Mouse (Mus musculus): ENCODE results near the gene Tex2.

Gene Tex2

GRCm38 (mm10) chr11:106544916-106545315, 68.3 kb downstream of the Tex2 start:
- no peak for DNase-seq (ENCODE audit: low read depth, low spot score)

GRCm38 (mm10) chr11:106544133-106544532, 69.1 kb downstream of the Tex2 start:
- DNase-seq (ENCODE audit: low read depth, low spot score), result no peak

GRCm38 (mm10) chr11:106543006-106543405, 70.2 kb downstream of the Tex2 start:
- no peak for DNase-seq (ENCODE audit: low read depth, low spot score)

GRCm38 (mm10) chr11:106542385-106542784, 70.8 kb downstream of the Tex2 start:
- no peak for DNase-seq (ENCODE audit: low read depth, low spot score)

GRCm38 (mm10) chr11:106540506-106541268, 72.5 kb downstream of the Tex2 start:
- DNase-seq (ENCODE audit: low read depth, low spot score), result no peak

- DNase-seq (ENCODE audit: low read depth, low spot score), result no peak
Observed at GRCm38 (mm10) chr11:106536253-106536912, 76.8 kb downstream of the Tex2 start.

GRCm38 (mm10) chr11:106535660-106536252, 77.5 kb downstream of the Tex2 start:
- DNase-seq (ENCODE audit: low read depth, low spot score), result no peak

GRCm38 (mm10) chr11:106532248-106532790, 80.9 kb downstream of the Tex2 start:
- DNase-seq (ENCODE audit: low read depth, low spot score), result no peak

GRCm38 (mm10) chr11:106529786-106530185, 83.4 kb downstream of the Tex2 start:
- DNase-seq (ENCODE audit: low read depth, low spot score), result no peak

GRCm38 (mm10) chr11:106529113-106529512, 84.1 kb downstream of the Tex2 start:
- DNase-seq (ENCODE audit: low read depth, low spot score), result no peak

GRCm38 (mm10) chr11:106527926-106528325, 85.3 kb downstream of the Tex2 start:
- no peak for DNase-seq (ENCODE audit: low read depth, low spot score)

- no peak for DNase-seq (ENCODE audit: low read depth, low spot score)
Observed at GRCm38 (mm10) chr11:106527147-106527821, 85.9 kb downstream of the Tex2 start.

GRCm38 (mm10) chr11:106522538-106522937, 90.7 kb downstream of the Tex2 start:
- DNase-seq (ENCODE audit: low read depth, low spot score), result no peak

- no peak for DNase-seq (ENCODE audit: low read depth, low spot score)
Observed at GRCm38 (mm10) chr11:106521612-106522011, 91.6 kb downstream of the Tex2 start.

GRCm38 (mm10) chr11:106520404-106520803, 92.8 kb downstream of the Tex2 start:
- DNase-seq (ENCODE audit: low read depth, low spot score), result no peak

- no peak for DNase-seq (ENCODE audit: low read depth, low spot score)
Observed at GRCm38 (mm10) chr11:106519519-106519918, 93.7 kb downstream of the Tex2 start.

- DNase-seq (ENCODE audit: low read depth, low spot score), result no peak
Observed at GRCm38 (mm10) chr11:106518391-106518790, 94.8 kb downstream of the Tex2 start.

GRCm38 (mm10) chr11:106515079-106515745, 98.0 kb downstream of the Tex2 start:
- DNase-seq (ENCODE audit: low read depth, low spot score), result no peak

GRCm38 (mm10) chr11:106514446-106514845, 98.8 kb downstream of the Tex2 start:
- no peak for DNase-seq (ENCODE audit: low read depth, low spot score)

GRCm38 (mm10) chr11:106513166-106513565, 100.1 kb downstream of the Tex2 start:
- no peak for DNase-seq (ENCODE audit: low read depth, low spot score)

- no peak for DNase-seq (ENCODE audit: low read depth, low spot score)
Observed at GRCm38 (mm10) chr11:106512006-106512390, 101.2 kb downstream of the Tex2 start.

Measured in c-Kit-negative CD71-positive TER-119-positive erythroid progenitor cells, embryonic 14.5 days (primary cell).